Mouse (Mus musculus) limb, embryonic 14.5 days (tissue): ENCODE data around the gene Ankrd10. TPM values are rescaled to one million over a fixed set of nuclear protein-coding genes. Genes with fewer than 3 reads are reported as not detected.
A peak's percentile ranks its signal among the peaks of the same experiment; 100 is the strongest.

ENCODE experiments used
- ATAC-seq: fragments of 200-750 bp; cut with Nextera tagmentation; 2 replicates; pipeline ENCODE4 v1.8.0; 2017; ENCODE audit warnings: low read depth, moderate number of reproducible peaks, moderate TSS enrichment; ENCODE audit not compliant: low FRiP score
- DNase-seq: peaks from one replicate; pipeline ENCODE4 v3.0.0-alpha.2; 2015; ENCODE audit warnings: low spot score
- H3K27ac ChIP-seq: fragments of 300-500 bp; sonication (generic); replicated peaks from 2 replicates; pipeline ENCODE4 v1.5.1; 2014; ENCODE audit warnings: low read depth, mild to moderate bottlenecking, low read length, moderate library complexity, mixed read lengths
- H3K27me3 ChIP-seq: fragments of 300-500 bp; sonication (generic); 2 replicates; pipeline ENCODE4 v1.6.1; 2014; ENCODE audit warnings: low read length, mixed read lengths; ENCODE audit not compliant: control insufficient read depth, insufficient read depth
- H3K36me3 ChIP-seq: fragments of 300-500 bp; sonication (generic); 2 replicates; pipeline ENCODE4 v1.6.1; 2014; ENCODE audit warnings: mild to moderate bottlenecking, low read length, moderate library complexity, mixed read lengths; ENCODE audit not compliant: control insufficient read depth, insufficient read depth
- H3K4me1 ChIP-seq: fragments of 300-500 bp; sonication (generic); 2 replicates; pipeline ENCODE4 v1.6.1; 2014; ENCODE audit warnings: antibody characterized with exemption, low read length, mixed read lengths; ENCODE audit not compliant: control insufficient read depth, insufficient read depth
- H3K4me2 ChIP-seq: fragments of 300-500 bp; sonication (generic); replicated peaks from 2 replicates; pipeline ENCODE4 v1.6.1; 2014; ENCODE audit warnings: low read depth, mild to moderate bottlenecking, low read length, moderate library complexity; ENCODE audit not compliant: severe bottlenecking
- H3K4me3 ChIP-seq: fragments of 300-500 bp; sonication (generic); replicated peaks from 2 replicates; pipeline ENCODE4 v1.5.1; 2014; ENCODE audit warnings: low read length
- H3K9ac ChIP-seq: fragments of 300-500 bp; sonication (generic); 2 replicates; pipeline ENCODE4 v1.6.1; 2014; ENCODE audit warnings: mild to moderate bottlenecking, low read depth, low read length, moderate library complexity; ENCODE audit not compliant: severe bottlenecking
- H3K9me3 ChIP-seq: fragments of 300-500 bp; sonication (generic); 2 replicates; pipeline ENCODE4 v1.6.1; 2016; ENCODE audit warnings: low read length; ENCODE audit not compliant: control insufficient read depth
- POLR2A ChIP-seq: fragments of 200-500 bp; IDR thresholded peaks from 2 replicates; pipeline ENCODE4 v1.8.0; 2012; ENCODE audit warnings: inconsistent platforms, mild to moderate bottlenecking, moderate library complexity, borderline replicate concordance; ENCODE audit not compliant: insufficient read depth, insufficient read length; ENCODE audit errors: extremely low read depth
- WGBS: fragments of 180-500 bp; shearing (Covaris S2); extraction: QIAGEN DNeasy Blood & Tissue Kit; methylation state at CpG from one replicate; pipeline ENCODE4 v1.1.7; 2014; 5-methylcytosine and 5-hydroxymethylcytosine counted together
- polyA plus RNA-seq, 2 experiments: library from polyadenylated mRNA; depleted of rRNA in 1 of 2; stranded (reverse) in 1 of 2; unstranded in 1 of 2; fragments of >200 nt; fragmentation: Nextera tagmentation in 1 of 2; extraction: Ambion mirVana in 1 of 2; gene quantifications; 2 replicates each; pipeline versions ENCODE4 v1.2.1 to v1.2.3; 2012 to 2014

Gene Ankrd10
- polyA plus RNA-seq, 2 experiments: 91.8 to 184 TPM

- peaks cover 94% of the 10 kb centered on the region for H3K36me3 ChIP-seq
- no peak for TF ChIP-seq POLR2A
Observed at GRCm38 (mm10) chr8:11616294-11616693, 19.3 kb downstream of the Ankrd10 start.

GRCm38 (mm10) chr8:11614126-11614835, 21.3 kb downstream of the Ankrd10 start:
- no peak overlapping the region for H3K9ac ChIP-seq
- H3K27ac ChIP-seq: no peak overlapping the region
- no peak for TF ChIP-seq POLR2A
- no peaks in the 10 kb centered on the region for H3K9me3 ChIP-seq
- no peak overlapping the region for H3K4me3 ChIP-seq
- no peaks in the 10 kb centered on the region for H3K4me1 ChIP-seq
- ATAC-seq: no peak
- no peaks in the 10 kb centered on the region for H3K27me3 ChIP-seq
- no peak overlapping the region for H3K4me2 ChIP-seq
- no peak for DNase-seq
- WGBS: 83% methylated on average over 6 of the region's 6 CpGs
- peaks cover 95% of the 10 kb centered on the region for H3K36me3 ChIP-seq

More at GRCm38 (mm10) chr8:11616294-11616693, 19.3 kb downstream of the Ankrd10 start:
- Histone ChIP-seq H3K9me3 (no peaks in the 10 kb centered on the region), H3K27ac (no peak overlapping the region), H3K27me3 (no peaks in the 10 kb centered on the region), H3K4me3 (no peak overlapping the region), H3K4me2 (no peak overlapping the region), H3K4me1 (no peaks in the 10 kb centered on the region), H3K9ac (no peak overlapping the region)
- no peak for DNase-seq
- WGBS: 5% methylated on average over 1 of the region's 1 CpGs
- ATAC-seq: peak; percentile 74

- Histone ChIP-seq H3K9me3 (no peaks in the 10 kb centered on the region), H3K4me2 (no peak overlapping the region), H3K27ac (no peak overlapping the region), H3K9ac (no peak overlapping the region), H3K4me3 (no peak overlapping the region), H3K27me3 (no peaks in the 10 kb centered on the region), H3K4me1 (no peaks in the 10 kb centered on the region), H3K36me3 (peaks cover 44% of the 10 kb centered on the region)
- no peak for TF ChIP-seq POLR2A
- 98% methylated on average over 9 of the region's 9 CpGs for WGBS
- DNase-seq (no peak), ATAC-seq (no peak)
Observed at GRCm38 (mm10) chr8:11608848-11609247, 26.7 kb downstream of the Ankrd10 start.

GRCm38 (mm10) chr8:11602006-11602680, 33.4 kb downstream of the Ankrd10 start:
- no peak overlapping the region for H3K9ac ChIP-seq
- peak; percentile 75; the same call in 1 of the 2 replicates for ATAC-seq
- WGBS: 38% methylated on average over 14 of the region's 14 CpGs
- peak; percentile 85 for DNase-seq
- H3K27ac ChIP-seq: no peak overlapping the region
- H3K4me1 ChIP-seq: no peaks in the 10 kb centered on the region
- no peaks in the 10 kb centered on the region for H3K27me3 ChIP-seq
- no peaks in the 10 kb centered on the region for H3K9me3 ChIP-seq
- TF ChIP-seq POLR2A: no peak
- H3K36me3 ChIP-seq: no peaks in the 10 kb centered on the region
- H3K4me2 ChIP-seq: no peak overlapping the region
- no peak overlapping the region for H3K4me3 ChIP-seq

- ATAC-seq: no peak
- Histone ChIP-seq H3K4me3 (no peak overlapping the region), H3K36me3 (no peaks in the 10 kb centered on the region), H3K9ac (no peak overlapping the region), H3K27ac (no peak overlapping the region), H3K9me3 (no peaks in the 10 kb centered on the region), H3K27me3 (no peaks in the 10 kb centered on the region), H3K4me2 (no peak overlapping the region), H3K4me1 (no peaks in the 10 kb centered on the region)
- TF ChIP-seq POLR2A: no peak
- 81% methylated on average over 5 of the region's 5 CpGs for WGBS
- DNase-seq: no peak
Observed at GRCm38 (mm10) chr8:11600301-11600951, 35.1 kb downstream of the Ankrd10 start.
